Mouse (Mus musculus) bone marrow macrophage, adult 2 months (primary cell): ENCODE data around the gene Pigt.

ENCODE experiments used
- CTCF ChIP-seq: IDR thresholded peaks from 2 replicates; pipeline ENCODE4 v1.5.1; 2012; ENCODE audit warnings: low read depth, mild to moderate bottlenecking, low read length, moderate library complexity
- POLR2A ChIP-seq: IDR thresholded peaks from 2 replicates; pipeline ENCODE4 v1.6.1; 2012; ENCODE audit warnings: mild to moderate bottlenecking, low read depth, low read length, borderline replicate concordance

DNA sequence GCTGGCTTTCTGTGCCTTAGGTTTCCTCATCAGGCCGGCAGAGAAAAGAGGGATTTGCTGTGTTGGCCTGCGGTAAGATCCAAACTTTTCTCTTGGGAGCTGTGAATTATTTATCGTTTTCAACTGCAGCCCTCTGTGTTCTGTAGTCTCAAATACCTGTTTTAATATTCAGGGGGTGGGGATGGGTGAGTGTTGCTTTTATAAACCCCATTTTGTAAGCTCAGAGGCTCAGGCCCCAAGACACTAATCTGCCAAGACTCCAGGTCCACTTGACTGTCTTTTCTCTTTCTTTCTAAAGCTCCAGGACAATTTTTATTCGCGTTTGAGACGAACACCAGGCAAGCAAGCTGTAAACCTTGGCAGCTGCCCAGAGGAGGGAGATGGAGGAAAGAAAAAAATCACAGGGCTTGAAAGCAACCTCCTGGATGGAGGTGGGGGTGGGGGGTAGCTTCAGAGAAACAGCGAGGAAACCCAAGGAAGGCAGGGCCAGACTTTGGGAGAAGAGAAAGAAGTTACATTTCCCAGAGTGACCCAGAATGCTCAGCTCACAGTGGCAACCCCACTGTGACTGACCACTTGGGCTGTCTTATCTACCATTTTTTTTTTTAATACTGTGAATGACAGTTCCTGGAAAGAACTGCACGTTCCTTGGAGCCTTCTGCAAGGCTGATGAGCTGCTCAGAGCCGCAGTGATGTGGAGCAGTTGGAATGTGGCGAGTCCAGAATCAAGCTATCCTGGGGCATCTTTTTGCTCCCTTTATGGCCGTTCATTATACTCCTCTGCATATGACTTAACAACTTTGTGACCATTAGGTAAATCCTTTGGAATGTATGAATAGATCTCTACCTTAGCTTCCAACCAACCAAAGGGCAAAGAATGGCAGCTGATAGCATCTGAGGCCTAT, 21.2 kb downstream of the Pigt start:
- TF ChIP-seq POLR2A (no peak), CTCF (no peak)
